Mouse (Mus musculus) sigmoid colon, adult 10 weeks (tissue): Measurements from ENCODE around the gene Tnfsf4. TPM values are rescaled to one million over a fixed set of nuclear protein-coding genes. Genes with fewer than 3 reads are reported as not detected.

Experiments used
- polyA plus RNA-seq: library from polyadenylated mRNA; stranded (reverse); fragments of 350-450 nt; fragmentation: Illumina TruSeq; extraction: RNeasy Lipid Tissue Mini Kit (QIAGEN cat#74804); gene quantifications from one replicate; pipeline ENCODE4 v1.2.3, GENCODE M21; 2014; ENCODE audit warnings: low read depth, low replicate concordance

Tnfsf4 gene
- polyA plus RNA-seq = 0.38 TPM

GRCm38 (mm10) chr1:161394931-161395459 lies at the start of gene Tnfsf4:
Tnfsf4 (plus strand) TSS chr1:161395409.

Other genes starting within 250 kb of the Tnfsf4 start
- not detected for gene Tex50, start 236.1 kb upstream of the Tnfsf4 start, polyA plus RNA-seq
- 2,850 TPM for gene Prdx6, start 144.2 kb upstream of the Tnfsf4 start, polyA plus RNA-seq
- gene Tnfsf18, start 99.2 kb downstream of the Tnfsf4 start, polyA plus RNA-seq = 0.35 TPM